Mouse (Mus musculus): ENCODE measurements around the gene Stard3nl. TPM values are rescaled to one million over a fixed set of nuclear protein-coding genes. Genes with fewer than 3 reads are reported as not detected.

The Stard3nl gene
- total RNA-seq, 1 experiment = 64.5 TPM

DNA sequence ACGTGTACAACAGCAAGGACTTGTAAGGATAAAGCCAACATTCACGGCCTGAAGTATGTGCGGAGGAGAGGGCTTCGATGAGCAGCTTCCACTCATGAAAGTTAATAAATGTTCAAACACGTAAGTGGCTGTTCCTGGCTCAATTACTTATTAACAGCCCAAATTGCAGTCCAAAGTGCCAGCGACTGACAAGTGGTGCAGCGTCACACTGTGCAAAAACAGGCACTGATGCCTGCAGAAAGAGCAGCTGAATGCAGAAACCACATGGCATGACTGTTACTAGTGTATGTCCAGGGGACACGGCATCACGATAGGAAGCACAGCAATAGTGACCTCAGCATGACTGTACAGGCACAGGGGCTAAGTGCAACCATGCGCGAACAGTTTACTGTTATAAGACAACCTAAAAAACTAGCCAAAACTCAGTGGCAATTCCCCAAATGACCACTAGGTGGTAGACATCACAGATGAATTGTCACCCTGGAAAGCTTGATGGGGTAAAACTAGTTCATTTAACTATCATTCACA lies 31.3 kb downstream of the Stard3nl start:
- in situ Hi-C loops (cut with MboI; ENCODE audit: low sequenced_read_pairs in 2 of 2, unreplicated experiment in 2 of 2) = loop anchor here (25.0 kb wide), 1 partner anchor 273 kb away; no protein-coding TSS in a partner anchor
- H3K4me3 ChIP-seq (ENCODE audit: insufficient read depth in 1 of 2, low read depth in 1 of 2, low read length in 2 of 2, poor library complexity in 1 of 2, severe bottlenecking in 1 of 2) = no peak overlapping the region
- TF ChIP-seq ZNF384 (IDR thresholded peaks at IDR 0.05; ENCODE audit: low read depth, low read length) = no peak
- no peak for TF ChIP-seq MAFK (IDR thresholded peaks at IDR 0.05; ENCODE audit: insufficient read depth, low read depth, low read length)
- TF ChIP-seq CHD2 (IDR thresholded peaks at IDR 0.05; ENCODE audit: low read depth, low read length) = no peak
- TF ChIP-seq HCFC1 (IDR thresholded peaks at IDR 0.05; ENCODE audit: borderline replicate concordance, insufficient read depth, low read length) = no peak
- TF ChIP-seq ZC3H11A (IDR thresholded peaks at IDR 0.05; ENCODE audit: borderline replicate concordance, low read depth, low read length) = peak; percentile 33; the same call in 1 of the 2 replicates
- DNase-seq (ENCODE audit: low read depth, low spot score) = peak; percentile 56
- peaks cover 23% of the 10 kb centered on the region for H3K36me3 ChIP-seq (ENCODE audit: control insufficient read depth, insufficient read depth, low read length, poor library complexity, severe bottlenecking)
- H3K4me1 ChIP-seq (ENCODE audit: control insufficient read depth in 2 of 2, insufficient read depth in 2 of 2, low read length in 2 of 2, poor library complexity in 1 of 2) = no peaks in the 10 kb centered on the region
- no peak overlapping the region for H3K9ac ChIP-seq (ENCODE audit: insufficient read depth, low read depth, low read length, poor library complexity, severe bottlenecking)
- no peak overlapping the region for H3K27ac ChIP-seq (ENCODE audit: insufficient read depth, low read depth, low read length, poor library complexity, severe bottlenecking)
- no peaks in the 10 kb centered on the region for H3K9me3 ChIP-seq (ENCODE audit: control insufficient read depth, insufficient read depth, low read depth, low read length)

DNA sequence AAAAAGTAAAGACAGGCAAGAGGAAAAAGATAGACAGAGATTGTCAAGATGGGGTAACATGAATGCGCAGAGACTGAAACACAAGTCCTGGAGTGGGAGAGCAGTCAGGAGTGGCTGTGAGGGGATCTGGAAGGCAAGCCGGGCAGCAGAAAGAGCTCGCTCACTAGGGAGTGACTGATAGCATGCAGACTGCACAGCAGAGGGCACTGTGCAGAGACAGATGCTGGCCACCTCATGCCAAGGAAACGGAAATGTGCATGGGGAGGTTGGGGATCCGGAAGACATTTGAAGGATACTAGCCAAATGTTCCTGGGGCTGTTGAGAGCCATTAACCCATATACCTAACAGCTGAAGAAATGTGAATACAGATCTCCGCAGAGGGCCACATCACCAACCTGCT lies 33.2 kb downstream of the Stard3nl start:
- no peak overlapping the region for H3K27ac ChIP-seq (ENCODE audit: insufficient read depth, low read depth, low read length, poor library complexity, severe bottlenecking)
- no peaks in the 10 kb centered on the region for H3K4me1 ChIP-seq (ENCODE audit: control insufficient read depth in 2 of 2, insufficient read depth in 2 of 2, low read length in 2 of 2, poor library complexity in 1 of 2)
- no peak overlapping the region for H3K9ac ChIP-seq (ENCODE audit: insufficient read depth, low read depth, low read length, poor library complexity, severe bottlenecking)
- in situ Hi-C loops (cut with MboI; ENCODE audit: low sequenced_read_pairs in 2 of 2, unreplicated experiment in 2 of 2) = loop anchor here (25.0 kb wide), 1 partner anchor 275 kb away; no protein-coding TSS in a partner anchor
- H3K36me3 ChIP-seq (ENCODE audit: control insufficient read depth, insufficient read depth, low read length, poor library complexity, severe bottlenecking) = peaks cover 30% of the 10 kb centered on the region
- TF ChIP-seq ZNF384 (IDR thresholded peaks at IDR 0.05; ENCODE audit: low read depth, low read length) = no peak
- TF ChIP-seq MAFK (IDR thresholded peaks at IDR 0.05; ENCODE audit: insufficient read depth, low read depth, low read length) = no peak
- TF ChIP-seq ZC3H11A (IDR thresholded peaks at IDR 0.05; ENCODE audit: borderline replicate concordance, low read depth, low read length) = no peak
- TF ChIP-seq HCFC1 (IDR thresholded peaks at IDR 0.05; ENCODE audit: borderline replicate concordance, insufficient read depth, low read length) = no peak
- TF ChIP-seq CHD2 (IDR thresholded peaks at IDR 0.05; ENCODE audit: low read depth, low read length) = no peak
- H3K9me3 ChIP-seq (ENCODE audit: control insufficient read depth, insufficient read depth, low read depth, low read length) = no peaks in the 10 kb centered on the region
- no peak for DNase-seq (ENCODE audit: low read depth, low spot score)
- H3K4me3 ChIP-seq (ENCODE audit: insufficient read depth in 1 of 2, low read depth in 1 of 2, low read length in 2 of 2, poor library complexity in 1 of 2, severe bottlenecking in 1 of 2) = no peak overlapping the region

DNA sequence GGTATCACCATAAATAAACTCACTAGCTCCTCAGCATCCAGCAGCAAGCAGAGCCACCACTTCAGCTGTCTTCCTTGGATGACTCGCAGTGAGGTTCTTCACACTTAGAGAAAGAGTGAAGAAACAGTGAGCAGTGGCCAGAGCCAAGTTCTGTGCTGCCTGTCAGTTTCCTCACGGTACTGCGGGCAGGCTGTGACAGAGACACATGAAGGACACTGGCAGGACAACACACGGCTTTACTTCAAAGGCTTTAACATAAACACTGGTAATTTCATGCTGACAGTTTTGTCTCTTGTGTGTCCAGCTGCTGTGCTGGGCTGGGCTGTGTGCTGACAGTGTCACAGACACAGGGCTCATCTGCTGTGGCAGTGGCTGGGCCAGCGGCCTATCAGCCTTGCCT lies 37.6 kb downstream of the Stard3nl start:
- no peaks in the 10 kb centered on the region for H3K9me3 ChIP-seq (ENCODE audit: control insufficient read depth, insufficient read depth, low read depth, low read length)
- H3K4me3 ChIP-seq (ENCODE audit: insufficient read depth in 1 of 2, low read depth in 1 of 2, low read length in 2 of 2, poor library complexity in 1 of 2, severe bottlenecking in 1 of 2) = no peak overlapping the region
- no peaks in the 10 kb centered on the region for H3K4me1 ChIP-seq (ENCODE audit: control insufficient read depth in 2 of 2, insufficient read depth in 2 of 2, low read length in 2 of 2, poor library complexity in 1 of 2)
- no peak for DNase-seq (ENCODE audit: low read depth, low spot score)
- no peak overlapping the region for H3K9ac ChIP-seq (ENCODE audit: insufficient read depth, low read depth, low read length, poor library complexity, severe bottlenecking)
- H3K36me3 ChIP-seq (ENCODE audit: control insufficient read depth, insufficient read depth, low read length, poor library complexity, severe bottlenecking) = peaks cover 23% of the 10 kb centered on the region
- in situ Hi-C loops (cut with MboI; ENCODE audit: low sequenced_read_pairs in 2 of 2, unreplicated experiment in 2 of 2) = loop anchor here (25.0 kb wide), 1 partner anchor 279 kb away; no protein-coding TSS in a partner anchor
- no peak overlapping the region for H3K27ac ChIP-seq (ENCODE audit: insufficient read depth, low read depth, low read length, poor library complexity, severe bottlenecking)
- no peak for TF ChIP-seq ZC3H11A (IDR thresholded peaks at IDR 0.05; ENCODE audit: borderline replicate concordance, low read depth, low read length)
- TF ChIP-seq MAFK (IDR thresholded peaks at IDR 0.05; ENCODE audit: insufficient read depth, low read depth, low read length) = no peak
- no peak for TF ChIP-seq ZNF384 (IDR thresholded peaks at IDR 0.05; ENCODE audit: low read depth, low read length)
- no peak for TF ChIP-seq HCFC1 (IDR thresholded peaks at IDR 0.05; ENCODE audit: borderline replicate concordance, insufficient read depth, low read length)
- no peak for TF ChIP-seq CHD2 (IDR thresholded peaks at IDR 0.05; ENCODE audit: low read depth, low read length)

- H3K36me3 ChIP-seq (ENCODE audit: control insufficient read depth, insufficient read depth, low read length, poor library complexity, severe bottlenecking) = peaks cover 23% of the 10 kb centered on the region
- in situ Hi-C loops (cut with MboI; ENCODE audit: low sequenced_read_pairs in 2 of 2, unreplicated experiment in 2 of 2) = loop anchor here (25.0 kb wide), 1 partner anchor 280 kb away; no protein-coding TSS in a partner anchor
- DNase-seq (ENCODE audit: low read depth, low spot score) = no peak
- no peak overlapping the region for H3K9ac ChIP-seq (ENCODE audit: insufficient read depth, low read depth, low read length, poor library complexity, severe bottlenecking)
- H3K4me3 ChIP-seq (ENCODE audit: insufficient read depth in 1 of 2, low read depth in 1 of 2, low read length in 2 of 2, poor library complexity in 1 of 2, severe bottlenecking in 1 of 2) = no peak overlapping the region
- no peaks in the 10 kb centered on the region for H3K4me1 ChIP-seq (ENCODE audit: control insufficient read depth in 2 of 2, insufficient read depth in 2 of 2, low read length in 2 of 2, poor library complexity in 1 of 2)
- H3K27ac ChIP-seq (ENCODE audit: insufficient read depth, low read depth, low read length, poor library complexity, severe bottlenecking) = no peak overlapping the region
- no peak for TF ChIP-seq CHD2 (IDR thresholded peaks at IDR 0.05; ENCODE audit: low read depth, low read length)
- no peak for TF ChIP-seq HCFC1 (IDR thresholded peaks at IDR 0.05; ENCODE audit: borderline replicate concordance, insufficient read depth, low read length)
- no peak for TF ChIP-seq ZC3H11A (IDR thresholded peaks at IDR 0.05; ENCODE audit: borderline replicate concordance, low read depth, low read length)
- TF ChIP-seq MAFK (IDR thresholded peaks at IDR 0.05; ENCODE audit: insufficient read depth, low read depth, low read length) = no peak
- TF ChIP-seq ZNF384 (IDR thresholded peaks at IDR 0.05; ENCODE audit: low read depth, low read length) = no peak
- no peaks in the 10 kb centered on the region for H3K9me3 ChIP-seq (ENCODE audit: control insufficient read depth, insufficient read depth, low read depth, low read length)
Observed at GRCm38 (mm10) chr13:19357301-19357700, 38.3 kb downstream of the Stard3nl start.

All from ES-E14 (cell line).